Mouse (Mus musculus) hindbrain, embryonic 10.5 days (tissue): ENCODE data around the gene Crebbp. TPM values are rescaled to one million over a fixed set of nuclear protein-coding genes. Genes with fewer than 3 reads are reported as not detected.
A peak's percentile ranks its signal among the peaks of the same experiment; 100 is the strongest.
"Not testable (repeated sequence)": the region's sequence is repeated elsewhere in the genome, so short reads cannot be mapped to it uniquely, and the experiment has no call there.

ENCODE experiments used
- DNase-seq: peaks from one replicate; pipeline ENCODE4 v3.0.0-alpha.2; 2017; ENCODE audit warnings: low spot score
- H3K27ac ChIP-seq: fragments of 300-500 bp; sonication (generic); 2 replicates; pipeline ENCODE4 v1.5.1; 2016; ENCODE audit warnings: mild to moderate bottlenecking, moderate library complexity
- H3K27me3 ChIP-seq: fragments of 300-500 bp; sonication (generic); 2 replicates; pipeline ENCODE4 v1.6.1; 2016; ENCODE audit warnings: mild to moderate bottlenecking; ENCODE audit not compliant: poor library complexity, insufficient read depth, severe bottlenecking
- H3K36me3 ChIP-seq: fragments of 300-500 bp; sonication (generic); 2 replicates; pipeline ENCODE4 v1.6.1; 2016; ENCODE audit warnings: mild to moderate bottlenecking, moderate library complexity
- H3K4me1 ChIP-seq: fragments of 300-500 bp; sonication (generic); replicated peaks from 2 replicates; pipeline ENCODE4 v1.6.1; 2016; ENCODE audit warnings: mild to moderate bottlenecking
- H3K4me3 ChIP-seq: fragments of 300-500 bp; sonication (generic); 2 replicates; pipeline ENCODE4 v1.5.1; 2016; ENCODE audit warnings: mild to moderate bottlenecking, moderate library complexity
- H3K9me3 ChIP-seq: fragments of 300-500 bp; sonication (generic); 2 replicates; pipeline ENCODE4 v1.6.1; 2016; ENCODE audit warnings: mild to moderate bottlenecking, moderate library complexity
- whole genome bisulfite sequencing: fragments of 180-500 bp; shearing (Covaris S2); methylation state at CpG from one replicate; pipeline ENCODE4 v1.1.7; 2016; 5-methylcytosine and 5-hydroxymethylcytosine counted together
- polyA plus RNA-seq: library from polyadenylated mRNA; unstranded; fragments of >200 nt; fragmentation: Nextera tagmentation; extraction: Ambion mirVana; gene quantifications from 2 replicates; pipeline ENCODE4 v1.2.1, GENCODE M21; 2016

Gene Crebbp
- polyA plus RNA-seq, 1 experiment from 2014 or later = 28.3 TPM

GRCm38 (mm10) chr16:4117072-4117471 is 96.7 kb downstream of the Crebbp start:
- no peak for DNase-seq
- Histone ChIP-seq H3K27ac (no peak overlapping the region), H3K4me1 (no peaks in the 10 kb centered on the region), H3K9me3 (no peaks in the 10 kb centered on the region), H3K4me3 (no peak overlapping the region), H3K36me3 (peaks cover 100% of the 10 kb centered on the region), H3K27me3 (no peaks in the 10 kb centered on the region)
- 96% methylated on average over 4 of the region's 4 CpGs for WGBS

DNA sequence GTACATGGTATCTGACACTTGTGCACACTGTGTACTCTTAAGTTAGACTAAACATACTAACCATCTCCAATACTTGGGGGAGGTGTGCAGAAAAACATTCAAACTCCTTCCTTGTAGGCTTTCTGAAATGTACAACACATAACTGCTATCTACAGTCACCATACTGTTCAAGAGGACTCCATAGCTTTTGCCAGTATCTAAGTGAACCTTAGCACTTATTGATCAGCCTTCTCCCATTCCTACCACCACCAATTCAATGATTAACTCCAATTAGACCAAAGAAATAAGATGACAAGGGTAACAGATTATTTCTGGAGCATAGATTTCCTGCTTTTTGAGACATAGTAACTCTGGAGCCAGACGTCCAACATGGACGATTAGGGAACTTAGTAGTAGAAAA is 113.4 kb downstream of the Crebbp start:
- Histone ChIP-seq H3K9me3 (no peaks in the 10 kb centered on the region), H3K27me3 (no peaks in the 10 kb centered on the region), H3K4me1 (no peaks in the 10 kb centered on the region), H3K4me3 (no peak overlapping the region), H3K27ac (no peak overlapping the region), H3K36me3 (peaks cover 83% of the 10 kb centered on the region)
- no peak for DNase-seq
- 93% methylated on average over 2 of the region's 2 CpGs for WGBS

DNA sequence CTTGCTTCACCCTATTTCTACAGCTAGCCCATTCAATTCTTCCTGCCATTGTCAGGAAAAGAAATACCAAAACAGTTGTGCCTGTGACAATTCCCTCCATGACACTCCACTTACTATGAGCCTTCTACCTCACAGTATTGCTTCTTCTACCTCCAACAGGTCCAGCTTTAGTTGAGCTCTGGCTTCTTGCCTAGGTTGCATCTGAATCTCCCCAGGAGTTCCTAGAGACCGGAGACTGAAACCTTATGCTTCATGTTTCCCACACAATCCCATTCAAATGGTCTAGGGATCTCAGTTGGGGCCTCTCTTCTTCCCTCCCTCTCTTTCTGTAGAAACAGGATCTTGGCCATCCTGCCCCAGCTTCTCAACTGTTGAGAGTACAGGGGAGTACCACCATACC is 116.3 kb downstream of the Crebbp start:
- H3K4me1 ChIP-seq = no peaks in the 10 kb centered on the region
- peaks cover 92% of the 10 kb centered on the region for H3K36me3 ChIP-seq
- WGBS = 98% methylated on average over 1 of the region's 1 CpGs

GRCm38 (mm10) chr16:4096898-4097297 is 116.9 kb downstream of the Crebbp start:
- Histone ChIP-seq H3K4me3 (no peak overlapping the region), H3K27ac (no peak overlapping the region), H3K27me3 (no peaks in the 10 kb centered on the region), H3K36me3 (peaks cover 96% of the 10 kb centered on the region), H3K9me3 (no peaks in the 10 kb centered on the region), H3K4me1 (no peaks in the 10 kb centered on the region)
- DNase-seq = no peak

More for the DNA sequence above, 116.3 kb downstream of the Crebbp start:
- H3K27me3 ChIP-seq = no peaks in the 10 kb centered on the region
- no peak overlapping the region for H3K27ac ChIP-seq
- H3K9me3 ChIP-seq = no peaks in the 10 kb centered on the region
- no peak for DNase-seq
- no peak overlapping the region for H3K4me3 ChIP-seq

- no peaks in the 10 kb centered on the region for H3K9me3 ChIP-seq
- H3K4me3 ChIP-seq = no peak overlapping the region
- DNase-seq = no peak
- no peak overlapping the region for H3K27ac ChIP-seq
- H3K36me3 ChIP-seq = peaks cover 96% of the 10 kb centered on the region
- no peaks in the 10 kb centered on the region for H3K4me1 ChIP-seq
- WGBS = 96% methylated on average over 3 of the region's 3 CpGs
- H3K27me3 ChIP-seq = no peaks in the 10 kb centered on the region
Observed at GRCm38 (mm10) chr16:4096141-4096540, 117.7 kb downstream of the Crebbp start.

GRCm38 (mm10) chr16:4087214-4087913 is 126.4 kb downstream of the Crebbp start:
- Histone ChIP-seq H3K4me3 (no peak overlapping the region), H3K4me1 (no peaks in the 10 kb centered on the region), H3K27me3 (no peaks in the 10 kb centered on the region), H3K36me3 (peaks cover 99% of the 10 kb centered on the region), H3K27ac (no peak overlapping the region), H3K9me3 (no peaks in the 10 kb centered on the region)
- WGBS = 95% methylated on average over 8 of the region's 8 CpGs
- no peak for DNase-seq

DNA sequence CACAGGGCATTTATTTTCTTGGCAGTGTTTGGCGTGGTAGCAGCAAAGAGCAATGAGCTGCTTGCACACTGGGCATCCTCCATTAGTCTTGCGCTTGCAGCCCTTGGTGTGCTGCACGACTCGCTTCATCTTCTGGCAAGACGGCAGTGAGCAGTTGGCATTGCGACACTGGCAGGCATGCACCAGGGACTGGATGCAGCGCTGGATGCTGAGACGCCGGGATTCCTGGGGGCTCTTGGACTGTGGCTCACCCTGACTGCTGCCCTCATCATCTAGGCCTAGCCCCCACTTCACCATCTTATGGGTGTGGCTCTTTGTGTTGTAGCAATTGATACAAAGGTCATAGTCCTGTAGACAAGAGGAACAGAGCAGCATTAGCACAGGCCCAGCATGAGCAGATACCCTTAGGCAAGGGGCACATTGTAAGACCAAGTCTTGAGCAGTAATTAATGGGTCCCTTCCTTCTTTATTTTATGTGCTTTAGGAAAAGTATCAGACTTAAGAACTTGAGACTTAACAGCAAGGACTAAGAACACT is 127.9 kb downstream of the Crebbp start:
- Histone ChIP-seq H3K36me3 (peaks cover 94% of the 10 kb centered on the region), H3K4me3 (no peak overlapping the region), H3K27ac (no peak overlapping the region), H3K27me3 (no peaks in the 10 kb centered on the region), H3K4me1 (no peaks in the 10 kb centered on the region), H3K9me3 (no peaks in the 10 kb centered on the region)
- no peak for DNase-seq
- 97% methylated on average over 9 of the region's 9 CpGs for WGBS

DNA sequence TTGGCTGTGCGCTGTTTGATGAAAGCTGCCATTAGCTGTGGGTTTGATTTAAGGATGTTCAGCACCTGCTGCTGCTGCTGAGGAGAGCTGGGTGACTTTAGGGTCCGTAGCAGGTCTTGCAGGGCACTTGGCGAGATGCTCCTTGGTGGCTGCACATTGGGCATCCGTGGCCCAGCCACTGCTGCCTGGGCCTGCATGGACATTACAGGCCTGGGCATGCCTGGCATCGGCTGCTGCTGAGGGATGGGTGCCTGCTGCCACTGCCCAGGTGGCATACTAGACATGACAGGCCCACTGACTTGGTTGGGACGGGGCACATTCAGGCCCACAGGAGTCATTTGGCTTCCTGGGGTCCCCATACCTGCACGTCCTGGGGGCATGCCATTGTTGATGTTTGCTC is 128.7 kb downstream of the Crebbp start:
- 94% methylated on average over 7 of the region's 7 CpGs for WGBS
- H3K27ac ChIP-seq = no peak overlapping the region
- no peaks in the 10 kb centered on the region for H3K4me1 ChIP-seq
- peaks cover 85% of the 10 kb centered on the region for H3K36me3 ChIP-seq
- no peaks in the 10 kb centered on the region for H3K9me3 ChIP-seq
- DNase-seq = no peak
- H3K27me3 ChIP-seq = no peaks in the 10 kb centered on the region
- no peak overlapping the region for H3K4me3 ChIP-seq

GRCm38 (mm10) chr16:4080419-4080818 is 133.4 kb downstream of the Crebbp start:
- WGBS = 81% methylated on average over 3 of the region's 3 CpGs
- not testable (repeated sequence) for H3K27me3 ChIP-seq, H3K9me3 ChIP-seq, H3K27ac ChIP-seq, H3K4me3 ChIP-seq, DNase-seq
- Histone ChIP-seq H3K36me3 (peaks cover 39% of the 10 kb centered on the region), H3K4me1 (peaks cover 11% of the 10 kb centered on the region)

DNA sequence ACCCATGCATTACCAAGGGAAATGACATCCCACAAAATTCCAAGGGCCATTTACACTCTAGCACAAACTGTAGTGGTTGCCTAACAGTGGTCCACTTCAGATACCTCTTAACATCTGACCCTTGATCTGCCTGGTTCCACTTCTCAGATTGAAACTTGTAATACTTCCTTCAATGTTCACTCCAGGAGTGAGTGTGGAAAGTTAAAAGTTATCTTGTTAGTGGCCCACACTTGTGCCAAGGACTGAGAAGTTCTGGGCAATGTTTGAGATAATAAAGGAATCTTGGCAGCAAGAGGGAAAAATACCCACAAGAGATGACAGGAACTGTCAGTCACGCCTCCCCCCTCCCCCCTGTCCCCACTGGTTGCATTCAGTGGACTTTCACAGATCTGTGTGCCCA is 134.1 kb downstream of the Crebbp start:
- Histone ChIP-seq H3K4me3 (no peak overlapping the region), H3K9me3 (no peaks in the 10 kb centered on the region), H3K27me3 (no peaks in the 10 kb centered on the region), H3K27ac (no peak overlapping the region), H3K36me3 (peaks cover 31% of the 10 kb centered on the region), H3K4me1 (peaks cover 11% of the 10 kb centered on the region)
- DNase-seq = no peak
- WGBS = 68% methylated on average over 1 of the region's 1 CpGs

DNA sequence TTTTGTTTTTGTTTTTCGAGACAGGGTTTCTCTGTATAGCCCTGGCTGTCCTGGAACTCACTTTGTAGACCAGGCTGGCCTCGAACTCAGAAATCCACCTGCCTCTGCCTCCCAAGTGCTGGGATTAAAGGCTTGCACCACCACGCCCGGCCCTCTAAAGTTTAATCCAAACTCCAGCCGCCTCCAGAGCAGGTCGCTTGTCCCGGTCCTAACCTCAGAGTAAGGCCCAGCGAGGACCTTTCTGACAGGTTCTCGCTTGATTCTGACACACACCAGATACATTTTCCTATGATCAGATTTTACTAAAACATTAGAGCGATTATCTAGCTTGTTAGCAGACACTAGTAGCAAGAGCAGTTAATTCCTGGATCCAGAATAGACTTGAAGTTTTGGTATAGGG is 135.5 kb downstream of the Crebbp start:
- not testable (repeated sequence) for H3K27me3 ChIP-seq, DNase-seq, H3K9me3 ChIP-seq
- H3K4me3 ChIP-seq = peak overlapping the region; percentile 79
- peak overlapping the region; percentile 92; the same call in 1 of the 2 replicates for H3K27ac ChIP-seq
- peaks cover 23% of the 10 kb centered on the region for H3K36me3 ChIP-seq
- WGBS = 74% methylated on average over 10 of the region's 10 CpGs
- H3K4me1 ChIP-seq = peaks cover 11% of the 10 kb centered on the region

- peaks cover 19% of the 10 kb centered on the region for H3K36me3 ChIP-seq
- H3K27me3 ChIP-seq = no peaks in the 10 kb centered on the region
- H3K27ac ChIP-seq = peak within 1 kb of the TSS; percentile 92
- DNase-seq = peak; percentile 91
- peak within 1 kb of the TSS; percentile 79 for H3K4me3 ChIP-seq
- WGBS = under 1% methylated on average over 58 of the region's 58 CpGs
- H3K4me1 ChIP-seq = peaks cover 11% of the 10 kb centered on the region
- H3K9me3 ChIP-seq = no peaks in the 10 kb centered on the region
Observed at GRCm38 (mm10) chr16:4077384-4078061, 136.3 kb downstream of the Crebbp start, which contains the start of gene Trap1. Gene Trap1 (minus strand): TSS chr16:4077827.

GRCm38 (mm10) chr16:4074836-4075235 is 139.0 kb downstream of the Crebbp start:
- H3K4me1 ChIP-seq = peaks cover 11% of the 10 kb centered on the region

More at GRCm38 (mm10) chr16:4074836-4075235, 139.0 kb downstream of the Crebbp start:
- Histone ChIP-seq H3K27ac (no peak overlapping the region), H3K27me3 (no peaks in the 10 kb centered on the region), H3K36me3 (peaks cover 8% of the 10 kb centered on the region), H3K4me3 (no peak overlapping the region), H3K9me3 (no peaks in the 10 kb centered on the region)
- no peak for DNase-seq
- WGBS = 80% methylated on average over 3 of the region's 3 CpGs
